In genomic region chr19:5094746-5095417, GRCm38 (mm10) we compare ENCODE assay signal across 9 mouse cellular contexts. TPM values are rescaled to one million over a fixed set of nuclear protein-coding genes. Genes with fewer than 3 reads are reported as not detected.
A peak's percentile ranks its signal among the peaks of the same experiment; 100 is the strongest.
DNase-seq lines count a peak whose midpoint lies in the region; ATAC-seq and TF ChIP-seq lines count a peak whose summit lies in the region.
"Had no signal": no experiment of that assay in that cellular context is flagged by ENCODE, and none has a peak within 500 bp of the region (broad histone marks: within the 10 kb centered on the region; RNA-seq: fewer than 3 reads in every experiment).

No protein-coding gene starts in this region.

- H3K27ac ChIP-seq in heart, embryonic 12.5 days (ENCODE audit: poor library complexity, severe bottlenecking) = no peak overlapping the region
- H3K27ac ChIP-seq in testis, adult 2 months (ENCODE audit: control insufficient read depth, insufficient read depth, low read depth, low read length) = peak overlapping the region; percentile 16; the same call in 1 of the 2 replicates
- H3K27ac ChIP-seq in limb, embryonic 12.5 days = peak overlapping the region; percentile 24; the same call in 1 of the 2 replicates
- H3K27ac ChIP-seq: liver, embryonic 12.5 days had no signal

- H3K27me3 ChIP-seq in heart, embryonic 12.5 days (replicated peaks) = 0 out of 2 replicates have a peak, but pooled peaks cover 2% of the 10 kb centered on the region
- H3K27me3 ChIP-seq in testis, adult 2 months (ENCODE audit: control insufficient read depth, insufficient read depth, low read length) = no peaks in the 10 kb centered on the region
- H3K27me3 ChIP-seq in limb, embryonic 12.5 days = no peaks in the 10 kb centered on the region

- no peak for DNase-seq in heart, adult 9 months (ENCODE audit: low spot score in 2 of 2)
- no peak for DNase-seq in testis, postnatal 14 days (ENCODE audit: low spot score)
- no peak for DNase-seq in thymus, postnatal 10 days (ENCODE audit: low spot score in 2 of 2)
- DNase-seq in left cerebral cortex, adult 9 months (ENCODE audit: low spot score in 2 of 2) = no peak
- no peak for DNase-seq in spleen, adult 18-20 months

- no peak overlapping the region for H3K9ac ChIP-seq in heart, embryonic 12.5 days
- no peak overlapping the region; the same call in 1 of the 2 replicates for H3K9ac ChIP-seq in limb, embryonic 12.5 days (replicated peaks)
- H3K9ac ChIP-seq: liver, embryonic 12.5 days had no signal

- no peak for ATAC-seq in heart, embryonic 12.5 days (ENCODE audit: insufficient number of reproducible peaks, low FRiP score)
- ATAC-seq in limb, embryonic 12.5 days (ENCODE audit: insufficient number of reproducible peaks, insufficient read depth, low FRiP score, low TSS enrichment, low read depth) = no peak

- 0 out of 2 replicates have a peak overlapping the region, but pooled peaks have one; percentile 0 for H3K4me2 ChIP-seq in heart, embryonic 12.5 days
- H3K4me2 ChIP-seq in limb, embryonic 12.5 days = peak overlapping the region; percentile 47

- 49% methylated on average over 11 of the region's 11 CpGs for WGBS in heart, embryonic 12.5 days
- WGBS in limb, embryonic 12.5 days = 41% methylated on average over 11 of the region's 11 CpGs

- peaks cover 37% of the 10 kb centered on the region for H3K36me3 ChIP-seq in heart, embryonic 12.5 days
- no peaks in the 10 kb centered on the region for H3K36me3 ChIP-seq in testis, adult 2 months (ENCODE audit: control insufficient read depth, insufficient read depth, low read length)
- peaks cover 46% of the 10 kb centered on the region for H3K36me3 ChIP-seq in limb, embryonic 12.5 days

- no peak overlapping the region for H3K4me3 ChIP-seq in heart, embryonic 12.5 days
- H3K4me3 ChIP-seq in testis, adult 2 months (ENCODE audit: control insufficient read depth, low read depth, low read length) = peak overlapping the region; percentile 82
- H3K4me3 ChIP-seq in limb, embryonic 12.5 days (replicated peaks) = peak overlapping the region; percentile 15; the same call in 1 of the 2 replicates
- H3K4me3 ChIP-seq: liver, embryonic 12.5 days had no signal

- no peak for TF ChIP-seq CTCF in testis, adult 2 months (IDR thresholded peaks at IDR 0.05; ENCODE audit: control insufficient read depth, insufficient read depth, insufficient replicate concordance, low read depth, low read length)

- H3K9me3 ChIP-seq in heart, embryonic 12.5 days (replicated peaks) = no peaks in the 10 kb centered on the region
- no peaks in the 10 kb centered on the region for H3K9me3 ChIP-seq in limb, embryonic 12.5 days
- H3K9me3 ChIP-seq: liver, embryonic 12.5 days had no signal

- no peak for TF ChIP-seq POLR2A in testis, adult 2 months (IDR thresholded peaks at IDR 0.05; ENCODE audit: control insufficient read depth, low read depth, low read length)

- H3K4me1 ChIP-seq in heart, embryonic 12.5 days (replicated peaks) = peaks cover 55% of the 10 kb centered on the region
- peaks cover 22% of the 10 kb centered on the region for H3K4me1 ChIP-seq in testis, adult 2 months (ENCODE audit: control insufficient read depth, insufficient read depth, low read length)
- H3K4me1 ChIP-seq in limb, embryonic 12.5 days (replicated peaks) = peaks cover 62% of the 10 kb centered on the region

RNA-seq across cellular contexts. Expression of gene Cnih2, which starts 3.4 kb away (rescaled TPM):
- 5.9 and 7.0 TPM in 2 replicates for polyA plus RNA-seq in heart, embryonic 12.5 days (2016; fragmentation: Nextera tagmentation; extraction: Ambion mirVana)
- 42.8 and 43.5 TPM in 2 replicates for polyA plus RNA-seq in testis, adult 2 months (2012; rRNA removed)
- polyA plus RNA-seq in limb, embryonic 12.5 days (2016; fragmentation: Nextera tagmentation; extraction: Ambion mirVana) = 43.0 and 46.3 TPM in 2 replicates

RNA-seq across cellular contexts. Expression of gene Yif1a, which starts 6.5 kb away (rescaled TPM):
- polyA plus RNA-seq in heart, embryonic 12.5 days (2016; fragmentation: Nextera tagmentation; extraction: Ambion mirVana) = 76.0 and 82.8 TPM in 2 replicates
- polyA plus RNA-seq in testis, adult 2 months (2012; rRNA removed) = 134 and 144 TPM in 2 replicates
- polyA plus RNA-seq in limb, embryonic 12.5 days (2016; fragmentation: Nextera tagmentation; extraction: Ambion mirVana) = 60.7 and 69.4 TPM in 2 replicates

RNA-seq across cellular contexts. Expression of gene Tmem151a, which starts 9.6 kb away (rescaled TPM):
- 4.4 TPM in 2 replicates for polyA plus RNA-seq in heart, embryonic 12.5 days (2016; fragmentation: Nextera tagmentation; extraction: Ambion mirVana)
- polyA plus RNA-seq in testis, adult 2 months (2012; rRNA removed) = 22.5 and 22.6 TPM in 2 replicates
- 2.3 and 2.8 TPM in 2 replicates for polyA plus RNA-seq in limb, embryonic 12.5 days (2016; fragmentation: Nextera tagmentation; extraction: Ambion mirVana)

RNA-seq across cellular contexts. Expression of gene Rab1b, which starts 12.0 kb away (rescaled TPM):
- polyA plus RNA-seq in heart, embryonic 12.5 days (2016; fragmentation: Nextera tagmentation; extraction: Ambion mirVana) = 218 and 226 TPM in 2 replicates
- polyA plus RNA-seq in testis, adult 2 months (2012; rRNA removed) = 113 and 124 TPM in 2 replicates
- polyA plus RNA-seq in limb, embryonic 12.5 days (2016; fragmentation: Nextera tagmentation; extraction: Ambion mirVana) = 237 and 239 TPM in 2 replicates

RNA-seq across cellular contexts. Expression of gene Klc2, which starts 23.5 kb away (rescaled TPM):
- 24.0 and 28.6 TPM in 2 replicates for polyA plus RNA-seq in heart, embryonic 12.5 days (2016; fragmentation: Nextera tagmentation; extraction: Ambion mirVana)
- 92.7 and 92.9 TPM in 2 replicates for polyA plus RNA-seq in testis, adult 2 months (2012; rRNA removed)
- 28.1 and 32.1 TPM in 2 replicates for polyA plus RNA-seq in limb, embryonic 12.5 days (2016; fragmentation: Nextera tagmentation; extraction: Ambion mirVana)
